Mouse (Mus musculus) embryonic fibroblast, embryonic 13.5 days (primary cell): ENCODE measurements around the gene Rccd1.

Experiments used
- CTCF ChIP-seq: IDR thresholded peaks from 2 replicates; pipeline ENCODE4 v1.5.1; 2011; ENCODE audit warnings: mild to moderate bottlenecking, control low read depth, low read length, moderate library complexity, borderline replicate concordance; ENCODE audit not compliant: insufficient read depth
- POLR2A ChIP-seq: IDR thresholded peaks from 2 replicates; pipeline ENCODE4 v1.6.1; 2011; ENCODE audit warnings: low read depth, mild to moderate bottlenecking, control low read depth, low read length, moderate library complexity

DNA sequence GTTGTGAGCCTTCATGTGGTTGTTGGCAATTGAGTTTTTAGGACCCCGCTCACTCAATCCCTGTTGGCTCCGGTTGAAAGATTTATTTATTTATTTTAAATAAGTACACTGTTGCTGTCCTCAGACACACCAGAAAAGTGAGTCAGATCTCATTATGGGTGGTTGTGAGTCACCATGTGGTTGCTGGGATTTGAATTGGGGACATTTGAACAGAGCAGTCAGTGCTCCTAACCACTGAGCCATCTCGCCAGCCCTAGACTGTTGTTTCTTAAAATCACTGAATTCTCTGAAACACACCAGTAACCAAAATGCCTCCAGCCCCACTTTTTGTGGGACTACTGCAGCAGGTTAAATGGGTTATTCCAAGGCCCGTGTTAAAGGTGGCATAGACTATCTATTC, 25.5 kb downstream of the Rccd1 start:
- TF ChIP-seq CTCF (no peak), POLR2A (no peak)
